Mouse (Mus musculus) G1E (cell line): ENCODE measurements around the gene Mapt.

Experiments
- CTCF ChIP-seq: IDR thresholded peaks from 2 replicates; pipeline ENCODE4 v1.5.1; 2012; ENCODE audit warnings: low read depth, low read length, inconsistent platforms, mixed read lengths
- GATA1 ChIP-seq: IDR thresholded peaks from 2 replicates; pipeline ENCODE4 v1.6.1; 2012; ENCODE audit warnings: borderline replicate concordance, low read length, inconsistent platforms, mixed read lengths
- GATA2 ChIP-seq: IDR thresholded peaks from 2 replicates; pipeline ENCODE4 v1.6.1; 2012; ENCODE audit warnings: low read depth, low read length, inconsistent platforms, borderline replicate concordance
- POLR2AphosphoS5 ChIP-seq: IDR thresholded peaks from 2 replicates; pipeline ENCODE4 v1.6.1; 2012; ENCODE audit warnings: low read depth, low read length, inconsistent platforms; ENCODE audit not compliant: insufficient replicate concordance
- TAL1 ChIP-seq: conservative IDR thresholded peaks from 2 replicates; pipeline ENCODE4 v1.6.1; 2012; ENCODE audit warnings: low read depth, low read length, inconsistent platforms, mixed read lengths

- TF ChIP-seq CTCF (no peak), GATA1 (no peak), POLR2AphosphoS5 (0 out of 2 replicates have a peak, but pooled peaks have one; percentile 63), GATA2 (no peak), TAL1 (no peak)
Observed at GRCm38 (mm10) chr11:104309377-104310225, 78.4 kb downstream of the Mapt start.
